Mouse (Mus musculus) liver, adult 2 months (tissue): Measurements from ENCODE around the gene Gys1. TPM values are rescaled to one million over a fixed set of nuclear protein-coding genes. Genes with fewer than 3 reads are reported as not detected.
A peak's percentile ranks its signal among the peaks of the same experiment; 100 is the strongest.

Experiments used
- DNase-seq: peaks from one replicate; pipeline ENCODE4 v3.0.0-alpha.2; 2011; ENCODE audit warnings: low read depth, low spot score; ENCODE audit errors: extremely low read depth
- H3K27ac ChIP-seq: fragments of 200-500 bp; replicated peaks from 2 replicates; pipeline ENCODE4 v1.5.1; 2012; ENCODE audit warnings: low read depth, mild to moderate bottlenecking, control low read depth, inconsistent platforms, low read length; ENCODE audit not compliant: insufficient read depth
- H3K27me3 ChIP-seq: fragments of 200-500 bp; 2 replicates; pipeline ENCODE4 v1.6.1; 2012; ENCODE audit warnings: mild to moderate bottlenecking, moderate library complexity, low read length, inconsistent platforms; ENCODE audit not compliant: control insufficient read depth, insufficient read depth
- H3K36me3 ChIP-seq: fragments of 200-500 bp; 2 replicates; pipeline ENCODE4 v1.6.1; 2012; ENCODE audit warnings: low read length, inconsistent platforms; ENCODE audit not compliant: control insufficient read depth, insufficient read depth
- H3K4me1 ChIP-seq: fragments of 200-500 bp; 2 replicates; pipeline ENCODE4 v1.6.1; 2011; ENCODE audit warnings: low read length; ENCODE audit not compliant: control insufficient read depth, insufficient read depth
- H3K4me3 ChIP-seq: fragments of 200-500 bp; 2 replicates; pipeline ENCODE4 v1.5.1; 2011; ENCODE audit warnings: low read depth, mild to moderate bottlenecking, control low read depth, low read length, moderate library complexity; ENCODE audit not compliant: insufficient read depth
- H3K79me2 ChIP-seq: fragments of 200-500 bp; 2 replicates; pipeline ENCODE4 v1.6.1; 2012; ENCODE audit warnings: inconsistent platforms, mild to moderate bottlenecking, low read length, moderate library complexity; ENCODE audit not compliant: control insufficient read depth, insufficient read depth
- H3K9ac ChIP-seq: fragments of 200-500 bp; 2 replicates; pipeline ENCODE4 v1.6.1; 2012; ENCODE audit warnings: low read depth, mild to moderate bottlenecking, control low read depth, inconsistent platforms, low read length
- CTCF ChIP-seq: fragments of 200-500 bp; IDR thresholded peaks from 2 replicates; pipeline ENCODE4 v1.5.1; 2011; ENCODE audit warnings: low read depth, low read length, control low read depth
- POLR2A ChIP-seq: fragments of 200-500 bp; IDR thresholded peaks from 2 replicates; pipeline ENCODE4 v1.6.1; 2011; ENCODE audit warnings: low read length, control low read depth; ENCODE audit not compliant: insufficient read depth; ENCODE audit errors: extremely low read depth
- WGBS: fragments of 180-500 bp; shearing (Covaris S2); methylation state at CpG from one replicate; pipeline ENCODE4 v1.1.7; 2018; 5-methylcytosine and 5-hydroxymethylcytosine counted together
- polyA plus RNA-seq: library from polyadenylated mRNA; depleted of rRNA; stranded (reverse); fragments of >200 nt; gene quantifications from 2 replicates; pipeline ENCODE4 v1.2.3, GENCODE M21; 2012
- total RNA-seq: library from RNA; depleted of rRNA; stranded (reverse); fragments of >200 nt; gene quantifications from 2 replicates; pipeline ENCODE4 v1.2.3, GENCODE M21; 2014

Gene Gys1
- total and polyA plus RNA-seq, 2 experiments, result 1.2 to 4.8 TPM

- no peak for DNase-seq
- Histone ChIP-seq H3K9ac (no peak overlapping the region), H3K4me1 (no peaks in the 10 kb centered on the region), H3K27me3 (peaks cover 17% of the 10 kb centered on the region; the same call in 1 of the 2 replicates), H3K4me3 (peak overlapping the region; percentile 41; the same call in 1 of the 2 replicates), H3K27ac (no peak overlapping the region), H3K36me3 (no peaks in the 10 kb centered on the region), H3K79me2 (no peaks in the 10 kb centered on the region)
- TF ChIP-seq POLR2A (no peak), CTCF (no peak)
- 7% methylated on average over 27 of the region's 27 CpGs for WGBS
Measured at GRCm38 (mm10) chr7:45413864-45414739, 20.5 kb upstream of the Gys1 start.

GRCm38 (mm10) chr7:45414740-45415224 lies 19.9 kb upstream of the Gys1 start:
- 48% methylated on average over 12 of the region's 12 CpGs for WGBS
- peaks cover 17% of the 10 kb centered on the region; the same call in 1 of the 2 replicates for H3K27me3 ChIP-seq

DNA sequence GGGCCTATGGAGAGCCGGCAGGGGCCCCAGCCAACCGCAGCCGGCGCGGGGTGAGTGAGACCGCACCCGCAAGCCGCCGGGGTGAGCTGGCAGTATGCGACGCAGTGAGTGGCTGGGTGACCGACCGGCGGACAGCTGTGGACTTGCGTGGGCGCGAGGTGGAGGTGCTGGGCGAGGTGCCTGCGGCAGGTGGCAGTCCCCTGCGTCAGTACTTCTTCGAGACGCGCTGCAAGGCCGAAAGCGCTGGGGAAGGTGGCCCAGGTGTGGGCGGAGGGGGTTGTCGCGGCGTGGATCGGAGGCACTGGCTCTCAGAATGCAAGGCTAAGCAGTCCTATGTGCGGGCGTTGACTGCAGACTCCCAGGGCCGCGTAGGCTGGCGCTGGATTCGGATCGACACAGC lies 19.0 kb upstream of the Gys1 start:
- H3K79me2 ChIP-seq, result no peaks in the 10 kb centered on the region
- H3K27ac ChIP-seq, result no peak overlapping the region
- no peak overlapping the region for H3K4me3 ChIP-seq
- DNase-seq, result no peak
- 18% methylated on average over 37 of the region's 37 CpGs for WGBS
- no peaks in the 10 kb centered on the region for H3K36me3 ChIP-seq
- no peak overlapping the region for H3K9ac ChIP-seq
- H3K27me3 ChIP-seq, result peaks cover 17% of the 10 kb centered on the region; the same call in 1 of the 2 replicates
- no peaks in the 10 kb centered on the region for H3K4me1 ChIP-seq
- TF ChIP-seq POLR2A (no peak), CTCF (no peak)

More at GRCm38 (mm10) chr7:45414740-45415224, 19.9 kb upstream of the Gys1 start:
- Histone ChIP-seq H3K27ac (no peak overlapping the region), H3K36me3 (no peaks in the 10 kb centered on the region), H3K9ac (no peak overlapping the region), H3K79me2 (no peaks in the 10 kb centered on the region), H3K4me3 (no peak overlapping the region), H3K4me1 (no peaks in the 10 kb centered on the region)
- TF ChIP-seq CTCF (no peak), POLR2A (no peak)
- DNase-seq, result no peak

DNA sequence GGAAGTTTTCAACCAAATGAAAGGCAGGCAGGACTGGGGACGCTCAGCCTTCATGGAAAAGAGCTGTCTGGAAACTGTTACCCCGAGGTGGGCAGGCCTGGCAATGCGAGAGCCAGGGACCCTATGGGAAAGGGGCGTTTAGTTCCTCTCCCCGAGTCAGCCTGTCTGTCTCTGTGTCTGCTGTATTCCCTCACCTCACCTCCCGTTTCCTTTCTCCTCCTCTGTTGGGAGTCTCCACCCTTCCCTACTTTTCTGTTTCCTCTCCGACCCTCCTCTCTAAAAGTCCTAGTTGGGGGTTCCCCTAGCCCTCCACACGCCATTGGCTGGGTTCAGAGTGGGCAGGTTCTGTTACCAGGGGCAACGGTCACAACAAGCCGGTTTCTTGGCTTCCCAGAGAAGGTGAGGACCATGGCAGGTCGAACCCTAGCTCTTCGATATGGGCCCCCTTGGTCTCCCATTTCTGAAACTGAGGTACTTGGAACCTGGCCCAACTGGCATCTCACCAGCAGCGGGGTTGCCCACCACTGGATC lies 16.6 kb upstream of the Gys1 start:
- whole genome bisulfite sequencing, result 13% methylated on average over 13 of the region's 13 CpGs
- DNase-seq, result no peak
- Histone ChIP-seq H3K36me3 (no peaks in the 10 kb centered on the region; the same call in 1 of the 2 replicates), H3K4me3 (no peak overlapping the region), H3K27me3 (peaks cover 15% of the 10 kb centered on the region; the same call in 1 of the 2 replicates), H3K27ac (no peak overlapping the region), H3K4me1 (no peaks in the 10 kb centered on the region), H3K9ac (no peak overlapping the region), H3K79me2 (no peaks in the 10 kb centered on the region)
- TF ChIP-seq CTCF (no peak), POLR2A (no peak)

DNA sequence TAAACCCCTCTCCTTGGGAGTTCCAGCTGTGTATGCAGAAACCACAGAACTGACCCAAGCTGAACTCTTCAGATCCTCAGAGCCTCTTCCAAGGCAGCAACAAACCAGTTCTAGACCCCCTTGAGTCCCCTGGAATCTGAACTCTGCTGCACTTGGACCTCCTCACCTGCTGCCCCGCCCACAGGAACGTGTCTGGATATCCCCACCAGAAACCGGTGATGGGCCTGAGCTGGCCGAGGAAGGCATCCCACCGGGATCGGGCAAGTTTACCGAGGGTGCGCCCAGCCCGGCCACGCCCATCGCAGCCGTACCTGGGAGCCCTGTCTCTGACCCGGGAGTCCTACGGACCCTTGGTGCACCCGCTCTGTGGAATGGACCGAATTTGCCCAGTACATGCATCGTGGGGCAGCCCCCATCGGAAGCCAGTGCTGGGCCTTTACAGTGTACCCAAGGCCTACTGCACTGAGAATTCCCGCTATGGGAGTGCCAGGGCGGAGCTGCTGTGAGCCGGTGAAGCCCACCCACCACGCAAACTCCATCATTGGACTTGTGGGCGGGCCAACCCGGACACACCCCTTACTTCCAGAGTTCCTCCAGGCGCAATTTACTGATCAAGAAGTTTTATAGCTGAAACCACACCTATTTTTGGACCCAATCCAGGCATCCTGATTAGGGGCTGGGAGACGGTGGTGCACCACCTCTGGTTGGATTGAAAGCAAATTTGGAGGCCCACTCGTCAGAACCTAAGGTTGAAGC lies 14.6 kb upstream of the Gys1 start:
- Histone ChIP-seq H3K27ac (no peak overlapping the region), H3K27me3 (peaks cover 5% of the 10 kb centered on the region; the same call in 1 of the 2 replicates), H3K4me1 (no peaks in the 10 kb centered on the region), H3K36me3 (no peaks in the 10 kb centered on the region; the same call in 1 of the 2 replicates), H3K9ac (no peak overlapping the region), H3K79me2 (no peaks in the 10 kb centered on the region), H3K4me3 (no peak overlapping the region)
- no peak for DNase-seq
- 27% methylated on average over 27 of the region's 27 CpGs for WGBS
- TF ChIP-seq POLR2A (no peak), CTCF (no peak)
